Mouse (Mus musculus): ENCODE measurements around the gene Tmc5.

Tmc5 gene

GRCm38 (mm10) chr7:118610721-118611120 lies 13.6 kb downstream of the Tmc5 start:
- DNase-seq (ENCODE audit: low spot score), result no peak

- DNase-seq (ENCODE audit: low spot score), result no peak
Observed at GRCm38 (mm10) chr7:118611185-118611749, 14.2 kb downstream of the Tmc5 start.

GRCm38 (mm10) chr7:118611933-118612332 lies 14.8 kb downstream of the Tmc5 start:
- no peak for DNase-seq (ENCODE audit: low spot score)

GRCm38 (mm10) chr7:118614076-118614475 lies 17.0 kb downstream of the Tmc5 start:
- DNase-seq (ENCODE audit: low spot score), result no peak

- no peak for DNase-seq (ENCODE audit: low spot score)
Observed at GRCm38 (mm10) chr7:118618104-118618503, 21.0 kb downstream of the Tmc5 start.

GRCm38 (mm10) chr7:118620243-118620906 lies 23.3 kb downstream of the Tmc5 start:
- no peak for DNase-seq (ENCODE audit: low spot score)

GRCm38 (mm10) chr7:118621094-118621493 lies 24.0 kb downstream of the Tmc5 start:
- no peak for DNase-seq (ENCODE audit: low spot score)

- no peak for DNase-seq (ENCODE audit: low spot score)
Observed at GRCm38 (mm10) chr7:118627550-118628298, 30.6 kb downstream of the Tmc5 start.

- DNase-seq (ENCODE audit: low spot score), result no peak
Observed at GRCm38 (mm10) chr7:118633094-118633493, 36.0 kb downstream of the Tmc5 start.

GRCm38 (mm10) chr7:118633951-118634350 lies 36.9 kb downstream of the Tmc5 start:
- DNase-seq (ENCODE audit: low spot score), result no peak

GRCm38 (mm10) chr7:118637466-118637865 lies 40.4 kb downstream of the Tmc5 start:
- no peak for DNase-seq (ENCODE audit: low spot score)

GRCm38 (mm10) chr7:118646237-118646636 lies 49.1 kb downstream of the Tmc5 start:
- no peak for DNase-seq (ENCODE audit: low spot score)

GRCm38 (mm10) chr7:118649328-118649727 lies 52.2 kb downstream of the Tmc5 start:
- no peak for DNase-seq (ENCODE audit: low spot score)

GRCm38 (mm10) chr7:118650119-118650518 lies 53.0 kb downstream of the Tmc5 start:
- no peak for DNase-seq (ENCODE audit: low spot score)

- no peak for DNase-seq (ENCODE audit: low spot score)
Observed at GRCm38 (mm10) chr7:118650891-118651290, 53.8 kb downstream of the Tmc5 start.

GRCm38 (mm10) chr7:118652572-118653295 lies 55.6 kb downstream of the Tmc5 start:
- no peak for DNase-seq (ENCODE audit: low spot score)

GRCm38 (mm10) chr7:118656730-118657129 lies 59.6 kb downstream of the Tmc5 start:
- no peak for DNase-seq (ENCODE audit: low spot score)

GRCm38 (mm10) chr7:118667773-118668172 lies 70.7 kb downstream of the Tmc5 start:
- DNase-seq (ENCODE audit: low spot score), result no peak

- no peak for DNase-seq (ENCODE audit: low spot score)
Observed at GRCm38 (mm10) chr7:118670142-118670541, 73.0 kb downstream of the Tmc5 start.

GRCm38 (mm10) chr7:118676826-118677225 lies 79.7 kb downstream of the Tmc5 start:
- DNase-seq (ENCODE audit: low spot score), result no peak

GRCm38 (mm10) chr7:118688199-118688598 lies 91.1 kb downstream of the Tmc5 start:
- DNase-seq (ENCODE audit: low spot score), result no peak

GRCm38 (mm10) chr7:118689088-118689487 lies 92.0 kb downstream of the Tmc5 start:
- no peak for DNase-seq (ENCODE audit: low spot score)

GRCm38 (mm10) chr7:118691287-118691686 lies 94.2 kb downstream of the Tmc5 start:
- no peak for DNase-seq (ENCODE audit: low spot score)

Data from ovary, adult 18-20 months (tissue).